Mouse (Mus musculus): ENCODE measurements at regions not wholly inside any gene's neighbourhood (a gene's known extent, or its start where the extent isn't known, plus 50 kb on each side); places are given as distances from the start of the nearest gene placed in this dataset.

GRCm38 (mm10) chr4:55475409-55475808 lies 56.9 kb downstream of the Klf4 start:
- no peak for ATAC-seq (ENCODE audit: insufficient number of reproducible peaks, insufficient read depth, low FRiP score, low TSS enrichment)
- peaks cover 17% of the 10 kb centered on the region for H3K4me1 ChIP-seq
- no peak overlapping the region for H3K4me3 ChIP-seq
- H3K4me2 ChIP-seq (replicated peaks) = no peak overlapping the region
- H3K36me3 ChIP-seq = no peaks in the 10 kb centered on the region
- 84% methylated on average over 3 of the region's 3 CpGs for WGBS
- H3K27me3 ChIP-seq = no peaks in the 10 kb centered on the region
- no peak overlapping the region for H3K9ac ChIP-seq
- H3K9me3 ChIP-seq = no peaks in the 10 kb centered on the region
- H3K27ac ChIP-seq = no peak overlapping the region

- H3K4me2 ChIP-seq (replicated peaks) = no peak overlapping the region
- H3K4me1 ChIP-seq = peaks cover 13% of the 10 kb centered on the region
- no peaks in the 10 kb centered on the region for H3K36me3 ChIP-seq
- H3K27ac ChIP-seq = peak overlapping the region; percentile 13; the same call in 1 of the 2 replicates
- H3K27me3 ChIP-seq = no peaks in the 10 kb centered on the region
- 75% methylated on average over 16 of the region's 16 CpGs for WGBS
- H3K9ac ChIP-seq = no peak overlapping the region
- ATAC-seq (ENCODE audit: insufficient number of reproducible peaks, insufficient read depth, low FRiP score, low TSS enrichment) = no peak
- no peaks in the 10 kb centered on the region for H3K9me3 ChIP-seq
- no peak overlapping the region for H3K4me3 ChIP-seq
These were observed 58.0 kb downstream of the Klf4 start for GRCm38 (mm10) chr4:55474044-55474788.

GRCm38 (mm10) chr4:55472649-55473048 lies 59.6 kb downstream of the Klf4 start:
- Histone ChIP-seq H3K4me3 (no peak overlapping the region), H3K9me3 (no peaks in the 10 kb centered on the region), H3K4me2 (replicated peaks) (no peak overlapping the region), H3K9ac (no peak overlapping the region), H3K36me3 (no peaks in the 10 kb centered on the region), H3K27me3 (no peaks in the 10 kb centered on the region), H3K27ac (no peak overlapping the region), H3K4me1 (peaks cover 6% of the 10 kb centered on the region; the same call in 1 of the 2 replicates)
- 70% methylated on average over 2 of the region's 2 CpGs for WGBS
- ATAC-seq (ENCODE audit: insufficient number of reproducible peaks, insufficient read depth, low FRiP score, low TSS enrichment) = no peak

- H3K9ac ChIP-seq = no peak overlapping the region
- no peak overlapping the region for H3K4me3 ChIP-seq
- H3K36me3 ChIP-seq = no peaks in the 10 kb centered on the region
- peaks cover 6% of the 10 kb centered on the region; the same call in 1 of the 2 replicates for H3K4me1 ChIP-seq
- H3K9me3 ChIP-seq = no peaks in the 10 kb centered on the region
- WGBS = 66% methylated on average over 13 of the region's 13 CpGs
- no peaks in the 10 kb centered on the region for H3K27me3 ChIP-seq
- H3K4me2 ChIP-seq (replicated peaks) = no peak overlapping the region
- H3K27ac ChIP-seq = no peak overlapping the region
- ATAC-seq (ENCODE audit: insufficient number of reproducible peaks, insufficient read depth, low FRiP score, low TSS enrichment) = no peak; the same call in 1 of the 2 replicates
These were observed 61.2 kb downstream of the Klf4 start for GRCm38 (mm10) chr4:55470779-55471663.

GRCm38 (mm10) chr4:55464192-55464591 lies 68.1 kb downstream of the Klf4 start:
- Histone ChIP-seq H3K4me2 (replicated peaks) (no peak overlapping the region), H3K4me1 (no peaks in the 10 kb centered on the region), H3K9ac (no peak overlapping the region), H3K4me3 (no peak overlapping the region), H3K9me3 (no peaks in the 10 kb centered on the region), H3K27me3 (no peaks in the 10 kb centered on the region), H3K36me3 (no peaks in the 10 kb centered on the region), H3K27ac (no peak overlapping the region)
- ATAC-seq (ENCODE audit: insufficient number of reproducible peaks, insufficient read depth, low FRiP score, low TSS enrichment) = no peak
- WGBS = 26% methylated on average over 8 of the region's 8 CpGs

GRCm38 (mm10) chr4:55461927-55462326 lies 70.3 kb downstream of the Klf4 start:
- H3K36me3 ChIP-seq = no peaks in the 10 kb centered on the region
- no peak for ATAC-seq (ENCODE audit: insufficient number of reproducible peaks, insufficient read depth, low FRiP score, low TSS enrichment)
- WGBS = 88% methylated on average over 5 of the region's 5 CpGs
- H3K9ac ChIP-seq = no peak overlapping the region
- no peaks in the 10 kb centered on the region for H3K27me3 ChIP-seq
- no peak overlapping the region for H3K4me3 ChIP-seq
- H3K4me1 ChIP-seq = no peaks in the 10 kb centered on the region
- H3K9me3 ChIP-seq = no peaks in the 10 kb centered on the region
- no peak overlapping the region for H3K4me2 ChIP-seq (replicated peaks)
- no peak overlapping the region for H3K27ac ChIP-seq

- no peaks in the 10 kb centered on the region for H3K27me3 ChIP-seq
- H3K9me3 ChIP-seq = no peaks in the 10 kb centered on the region
- 68% methylated on average over 5 of the region's 5 CpGs for WGBS
- no peaks in the 10 kb centered on the region for H3K4me1 ChIP-seq
- H3K4me3 ChIP-seq = no peak overlapping the region
- no peak overlapping the region for H3K4me2 ChIP-seq (replicated peaks)
- no peak overlapping the region for H3K27ac ChIP-seq
- no peak overlapping the region for H3K9ac ChIP-seq
- ATAC-seq (ENCODE audit: insufficient number of reproducible peaks, insufficient read depth, low FRiP score, low TSS enrichment) = no peak
- no peaks in the 10 kb centered on the region for H3K36me3 ChIP-seq
These were observed 78.4 kb downstream of the Klf4 start for GRCm38 (mm10) chr4:55453902-55454301.

- no peak overlapping the region for H3K9ac ChIP-seq
- no peak for ATAC-seq (ENCODE audit: insufficient number of reproducible peaks, insufficient read depth, low FRiP score, low TSS enrichment)
- H3K36me3 ChIP-seq = no peaks in the 10 kb centered on the region
- H3K9me3 ChIP-seq = no peaks in the 10 kb centered on the region
- no peak overlapping the region for H3K4me3 ChIP-seq
- H3K4me2 ChIP-seq (replicated peaks) = no peak overlapping the region
- no peak overlapping the region for H3K27ac ChIP-seq
- no peaks in the 10 kb centered on the region for H3K4me1 ChIP-seq
- no peaks in the 10 kb centered on the region for H3K27me3 ChIP-seq
- 78% methylated on average over 6 of the region's 6 CpGs for WGBS
These were observed 79.7 kb downstream of the Klf4 start for GRCm38 (mm10) chr4:55452546-55452945.

GRCm38 (mm10) chr4:55451711-55452110 lies 80.6 kb downstream of the Klf4 start:
- Histone ChIP-seq H3K27ac (no peak overlapping the region), H3K36me3 (no peaks in the 10 kb centered on the region), H3K4me2 (replicated peaks) (no peak overlapping the region), H3K9ac (no peak overlapping the region), H3K9me3 (no peaks in the 10 kb centered on the region), H3K4me1 (no peaks in the 10 kb centered on the region), H3K27me3 (no peaks in the 10 kb centered on the region), H3K4me3 (no peak overlapping the region)
- 78% methylated on average over 2 of the region's 2 CpGs for WGBS
- ATAC-seq (ENCODE audit: insufficient number of reproducible peaks, insufficient read depth, low FRiP score, low TSS enrichment) = no peak

- no peak overlapping the region for H3K9ac ChIP-seq
These were observed 81.2 kb downstream of the Klf4 start for GRCm38 (mm10) chr4:55451026-55451425.

GRCm38 (mm10) chr4:55443489-55443888 lies 88.8 kb downstream of the Klf4 start:
- H3K36me3 ChIP-seq = no peaks in the 10 kb centered on the region
- no peak overlapping the region for H3K4me3 ChIP-seq
- no peaks in the 10 kb centered on the region for H3K9me3 ChIP-seq
- ATAC-seq (ENCODE audit: insufficient number of reproducible peaks, insufficient read depth, low FRiP score, low TSS enrichment) = no peak
- WGBS = 86% methylated on average over 9 of the region's 9 CpGs
- H3K27ac ChIP-seq = no peak overlapping the region
- no peak overlapping the region for H3K4me2 ChIP-seq (replicated peaks)
- H3K27me3 ChIP-seq = no peaks in the 10 kb centered on the region
- no peaks in the 10 kb centered on the region for H3K4me1 ChIP-seq
- no peak overlapping the region for H3K9ac ChIP-seq

More at GRCm38 (mm10) chr4:55451026-55451425, 81.2 kb downstream of the Klf4 start:
- Histone ChIP-seq H3K27ac (no peak overlapping the region), H3K36me3 (no peaks in the 10 kb centered on the region), H3K4me2 (replicated peaks) (no peak overlapping the region), H3K27me3 (no peaks in the 10 kb centered on the region), H3K4me3 (no peak overlapping the region), H3K4me1 (no peaks in the 10 kb centered on the region), H3K9me3 (no peaks in the 10 kb centered on the region)
- no peak for ATAC-seq (ENCODE audit: insufficient number of reproducible peaks, insufficient read depth, low FRiP score, low TSS enrichment)
- 54% methylated on average over 4 of the region's 4 CpGs for WGBS

- H3K4me3 ChIP-seq = no peak overlapping the region
- H3K4me1 ChIP-seq = no peaks in the 10 kb centered on the region
- H3K27me3 ChIP-seq = no peaks in the 10 kb centered on the region
- no peaks in the 10 kb centered on the region for H3K9me3 ChIP-seq
- H3K36me3 ChIP-seq = no peaks in the 10 kb centered on the region
- 72% methylated on average over 13 of the region's 13 CpGs for WGBS
- no peak overlapping the region for H3K27ac ChIP-seq
- no peak overlapping the region for H3K9ac ChIP-seq
- no peak for ATAC-seq (ENCODE audit: insufficient number of reproducible peaks, insufficient read depth, low FRiP score, low TSS enrichment)
- H3K4me2 ChIP-seq (replicated peaks) = no peak overlapping the region
These were observed 90.2 kb downstream of the Klf4 start for GRCm38 (mm10) chr4:55442098-55442497.
